Mouse (Mus musculus) megakaryocyte progenitor cell, adult 5-6 weeks (primary cell): ENCODE data around the gene Six5. TPM values are rescaled to one million over a fixed set of nuclear protein-coding genes. Genes with fewer than 3 reads are reported as not detected.

Experiments
- ATAC-seq: replicated peaks from 2 replicates; pipeline ENCODE4 v1.8.0; 2016; ENCODE audit warnings: mild to moderate bottlenecking, moderate TSS enrichment, inconsistent platforms; ENCODE audit not compliant: poor library complexity
- total RNA-seq, 2 experiments: library from RNA; stranded (forward) in 1 of 2; stranded (reverse) in 1 of 2; fragments of 157-497, 149-512 nt in 1 of 2; fragments of 200-1000 nt in 1 of 2; gene quantifications; 2 replicates each; pipeline versions ENCODE4 v1.2.3 to v1.2.4; 2015 to 2017

Gene Six5
- total RNA-seq, 2 experiments from 2014 or later, result 2.4 to 3.9 TPM

DNA sequence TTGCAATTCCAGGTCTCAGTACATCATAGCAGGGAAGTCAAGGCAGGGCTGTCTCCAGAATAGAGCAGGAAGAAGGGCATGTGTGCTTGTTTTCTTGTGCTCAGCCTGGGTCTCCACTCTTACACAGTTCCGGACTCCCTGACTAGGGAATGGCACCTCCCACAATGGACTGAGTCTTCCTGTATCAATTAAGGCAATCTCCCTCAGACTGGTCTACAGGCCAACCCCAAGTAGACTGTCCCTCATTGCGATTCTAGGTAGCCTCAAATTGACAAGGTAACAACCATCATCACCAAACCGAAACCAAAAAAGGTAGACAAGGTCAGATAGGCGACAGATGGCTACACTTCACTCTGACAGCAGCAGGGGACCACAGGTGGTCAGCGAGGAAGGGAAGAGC lies 19.2 kb upstream of the Six5 start:
- ATAC-seq, result no peak

DNA sequence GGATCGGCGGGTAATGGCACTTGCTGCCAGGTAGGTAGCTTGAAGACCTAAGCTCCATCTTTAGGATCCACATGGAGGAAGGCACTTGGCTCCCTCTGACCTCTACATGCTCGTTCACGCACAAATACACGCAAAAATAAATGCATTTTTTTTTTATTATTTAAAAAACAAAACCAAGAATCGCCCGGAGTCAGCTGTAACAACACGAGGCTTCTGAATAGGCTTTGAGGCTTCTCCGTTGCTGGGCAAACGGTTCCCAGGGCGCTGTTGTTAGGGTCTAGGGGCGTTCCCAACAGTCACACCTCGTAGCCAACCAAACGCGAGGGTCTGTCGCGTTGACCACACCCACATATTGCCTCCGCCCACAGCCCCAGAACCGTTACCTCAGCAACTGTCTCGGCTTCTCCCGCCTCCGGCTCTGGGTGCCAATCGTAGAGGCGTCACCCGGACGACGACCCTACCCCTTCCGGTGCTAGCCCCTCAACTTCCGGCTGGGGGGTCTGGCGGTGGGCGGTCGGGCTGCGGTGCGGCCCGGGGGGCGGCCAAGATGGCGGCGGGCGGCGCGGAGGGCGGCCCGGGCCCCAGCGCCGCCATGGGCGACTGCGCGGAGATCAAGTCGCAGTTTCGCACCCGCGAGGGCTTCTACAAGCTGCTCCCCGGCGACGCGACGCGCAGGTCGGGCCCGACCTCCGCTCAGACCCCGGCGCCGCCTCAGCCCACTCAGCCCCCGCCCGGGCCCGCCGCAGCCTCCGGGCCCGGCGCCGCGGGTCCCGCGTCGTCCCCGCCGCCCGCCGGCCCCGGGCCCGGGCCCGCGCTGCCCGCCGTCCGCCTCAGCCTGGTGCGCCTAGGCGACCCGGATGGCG lies 18.4 kb upstream of the Six5 start, which contains the start of gene Dmwd:
Gene Dmwd (plus strand): TSS at position 505 of the 863 bp plus-strand sequence.
- ATAC-seq, result peak; percentile 86

DNA sequence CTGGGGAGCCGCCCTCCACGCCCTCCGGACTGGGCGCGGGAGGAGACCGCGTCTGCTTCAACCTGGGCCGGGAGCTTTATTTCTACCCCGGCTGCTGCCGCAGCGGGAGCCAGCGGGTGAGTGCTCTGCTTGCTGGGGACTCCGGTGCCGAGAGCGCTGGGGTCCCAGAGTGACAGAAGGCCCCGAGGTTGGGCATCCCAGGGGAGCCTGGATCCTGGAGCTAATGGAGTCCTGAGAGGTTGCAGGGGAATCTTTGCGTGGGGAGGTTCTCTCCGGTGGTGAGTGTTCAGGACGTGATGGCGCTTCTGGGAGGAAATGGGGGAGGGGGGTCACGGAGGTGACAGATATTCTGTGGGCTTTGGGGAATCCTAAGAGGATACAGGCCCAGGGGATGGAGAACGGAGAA lies 17.8 kb upstream of the Six5 start:
- no peak for ATAC-seq

DNA sequence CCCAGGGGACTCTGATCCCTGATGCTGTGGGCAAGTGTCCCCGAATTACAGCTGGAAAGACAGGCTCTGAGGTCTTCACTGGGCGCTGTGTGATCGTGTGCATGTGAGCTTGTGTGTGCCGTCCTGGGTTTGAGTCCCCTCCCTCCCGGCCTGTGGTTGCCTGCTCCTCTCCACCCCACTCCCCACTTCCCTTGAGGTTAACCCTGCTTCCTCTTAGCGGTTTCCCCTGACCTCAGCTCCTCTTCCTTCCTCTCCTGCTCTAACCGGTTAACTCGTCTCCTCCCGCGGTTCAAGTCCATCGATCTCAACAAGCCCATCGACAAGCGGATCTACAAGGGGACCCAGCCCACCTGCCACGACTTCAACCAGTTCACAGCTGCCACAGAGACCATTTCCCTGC lies 16.6 kb upstream of the Six5 start:
- ATAC-seq, result peak; percentile 71

DNA sequence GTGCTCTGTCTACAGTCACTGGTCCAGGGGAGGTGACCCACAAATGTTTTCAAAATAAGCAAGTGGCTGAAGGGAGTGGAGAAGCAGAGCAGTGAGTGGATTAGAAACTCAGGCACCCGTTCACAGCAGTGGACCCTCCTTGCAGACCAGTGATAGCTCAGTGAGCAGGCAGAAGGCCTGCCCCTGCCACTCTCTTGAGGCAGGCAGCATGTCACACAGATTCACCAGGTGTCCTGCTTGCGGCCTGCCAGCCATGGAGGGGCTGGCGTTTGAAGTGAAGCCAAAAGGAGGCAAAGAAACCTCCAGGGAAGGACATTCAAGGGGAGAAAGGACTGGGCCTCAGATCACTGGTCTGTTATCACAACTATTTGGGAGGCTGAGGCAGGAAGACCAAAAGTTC lies 15.7 kb upstream of the Six5 start:
- no peak for ATAC-seq

DNA sequence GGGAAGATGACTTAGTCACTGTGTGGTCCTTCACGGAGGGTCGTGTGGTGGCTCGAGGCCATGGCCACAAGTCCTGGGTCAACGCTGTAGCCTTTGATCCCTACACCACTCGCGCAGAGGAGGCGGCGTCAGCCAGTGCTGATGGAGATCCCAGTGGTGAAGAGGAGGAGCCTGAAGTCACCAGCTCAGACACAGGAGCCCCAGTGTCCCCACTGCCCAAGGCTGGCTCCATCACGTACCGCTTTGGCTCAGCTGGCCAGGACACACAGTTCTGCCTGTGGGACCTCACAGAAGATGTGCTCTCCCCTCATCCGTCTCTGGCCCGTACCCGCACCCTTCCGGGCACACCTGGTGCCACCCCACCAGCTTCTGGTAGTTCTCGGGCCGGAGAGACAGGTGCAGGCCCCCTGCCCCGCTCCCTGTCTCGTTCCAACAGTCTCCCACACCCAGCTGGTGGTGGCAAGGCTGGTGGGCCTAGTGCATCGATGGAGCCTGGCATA lies 13.9 kb upstream of the Six5 start:
- no peak for ATAC-seq

DNA sequence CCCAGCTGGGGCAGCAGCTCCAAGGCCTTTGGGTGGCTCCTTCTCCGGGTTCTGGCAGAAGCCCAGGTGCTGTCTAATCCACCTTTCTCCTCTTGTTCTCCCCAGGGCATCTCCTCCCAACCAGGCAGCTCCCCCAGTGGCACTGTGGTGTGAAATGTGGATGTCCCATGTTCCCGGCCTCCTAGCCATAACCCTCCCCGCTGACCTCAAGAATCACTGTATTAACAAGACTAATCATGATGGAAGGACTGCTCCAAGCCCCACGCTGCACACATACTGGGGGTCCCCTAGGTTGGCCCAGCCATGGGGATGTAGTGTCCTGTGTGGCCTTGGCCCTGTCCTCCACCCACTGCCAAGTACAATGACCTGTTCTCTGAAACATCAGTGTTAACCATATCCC lies 12.2 kb upstream of the Six5 start:
- no peak for ATAC-seq

DNA sequence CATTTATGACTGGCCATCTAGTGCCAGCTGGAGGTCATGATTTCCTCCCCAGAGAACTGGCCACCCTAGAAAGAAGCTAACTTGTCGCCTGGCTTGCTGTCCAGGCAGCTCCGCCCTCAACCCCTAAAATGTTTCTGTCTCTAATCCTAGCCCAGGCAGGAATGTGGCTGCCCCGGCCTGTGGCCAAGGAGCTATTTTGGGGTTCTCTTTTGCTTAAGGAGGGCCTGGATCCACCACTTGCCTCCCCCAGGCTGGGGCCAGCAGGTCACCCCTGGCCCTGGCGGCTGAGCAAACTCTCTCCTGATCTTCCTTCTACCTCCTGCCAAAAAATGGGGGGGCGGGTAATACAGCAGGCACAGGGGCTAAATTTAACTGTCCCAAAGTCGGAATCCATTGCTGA lies 11.3 kb upstream of the Six5 start:
- no peak for ATAC-seq

DNA sequence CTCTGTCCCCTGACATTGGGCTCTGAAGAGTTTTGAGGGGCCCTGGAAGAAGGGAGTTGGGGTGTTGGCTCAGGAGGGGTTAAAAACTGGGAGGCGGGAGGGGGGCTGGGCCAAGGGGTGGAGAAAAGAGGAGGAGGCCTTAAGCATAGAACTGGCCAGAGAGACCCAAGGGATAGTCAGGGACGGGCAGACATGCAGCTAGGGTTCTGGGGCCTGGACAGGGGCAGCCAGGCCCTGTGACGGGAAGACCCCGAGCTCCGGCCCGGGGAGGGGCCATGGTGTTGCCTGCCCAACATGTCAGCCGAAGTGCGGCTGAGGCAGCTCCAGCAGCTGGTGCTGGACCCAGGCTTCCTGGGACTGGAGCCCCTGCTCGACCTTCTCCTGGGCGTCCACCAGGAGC lies 10.7 kb upstream of the Six5 start, which contains the start of gene Dmpk:
Gene Dmpk (plus strand): TSS at position 149 of the 400 bp plus-strand sequence.
- no peak for ATAC-seq

DNA sequence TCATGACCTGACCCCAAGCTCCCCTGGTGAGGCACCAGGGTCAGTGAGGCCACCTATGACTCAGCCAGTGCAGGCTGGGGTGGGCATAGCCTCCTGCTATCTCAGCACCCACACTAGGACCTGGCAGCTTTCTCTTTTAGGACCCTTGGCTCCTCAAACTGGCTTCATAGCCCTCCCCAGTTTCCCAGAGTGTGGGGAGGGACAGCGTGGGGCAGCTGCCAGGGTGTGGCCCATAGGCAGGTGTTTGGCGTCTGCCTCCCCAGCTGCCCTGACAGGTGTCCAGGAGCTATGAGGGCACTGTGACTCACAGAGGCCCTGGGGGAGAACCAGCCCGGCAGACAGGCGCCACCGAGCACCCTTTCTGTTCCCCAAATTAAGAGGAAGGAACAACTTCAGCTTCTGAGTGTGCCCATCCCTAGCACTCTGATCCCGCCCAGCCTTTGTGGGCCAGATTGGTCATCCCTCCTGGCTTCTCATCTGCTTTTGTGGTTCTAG lies 10.1 kb upstream of the Six5 start:
- ATAC-seq, result peak; percentile 62

DNA sequence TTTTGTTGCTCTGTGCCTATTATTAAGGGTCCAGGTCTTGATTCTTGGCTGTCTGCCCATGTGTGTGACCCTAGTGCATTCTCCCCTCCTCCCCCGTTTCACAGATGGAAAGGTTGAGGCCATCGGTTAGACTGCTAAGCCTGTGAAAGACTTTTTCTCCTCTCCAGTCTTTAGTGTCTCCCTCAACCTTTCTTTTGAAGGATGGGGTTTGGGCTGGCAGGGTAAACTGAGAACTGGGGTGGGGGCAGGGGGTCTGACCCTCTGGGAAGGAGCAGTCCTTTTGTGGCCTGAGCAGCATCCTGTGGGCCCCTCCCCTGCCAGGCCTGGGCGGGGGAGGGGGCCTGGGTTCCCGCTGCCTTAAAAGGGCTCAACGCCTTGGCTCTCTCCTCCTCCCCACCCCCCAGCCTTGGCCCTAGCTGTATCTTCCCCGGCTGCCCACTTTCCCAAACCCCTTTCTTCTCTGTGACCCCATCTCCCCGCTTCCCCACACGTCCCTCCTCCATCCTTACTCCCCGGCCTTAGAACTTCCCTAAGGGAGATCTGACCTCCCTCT lies 9.4 kb upstream of the Six5 start:
- no peak for ATAC-seq

DNA sequence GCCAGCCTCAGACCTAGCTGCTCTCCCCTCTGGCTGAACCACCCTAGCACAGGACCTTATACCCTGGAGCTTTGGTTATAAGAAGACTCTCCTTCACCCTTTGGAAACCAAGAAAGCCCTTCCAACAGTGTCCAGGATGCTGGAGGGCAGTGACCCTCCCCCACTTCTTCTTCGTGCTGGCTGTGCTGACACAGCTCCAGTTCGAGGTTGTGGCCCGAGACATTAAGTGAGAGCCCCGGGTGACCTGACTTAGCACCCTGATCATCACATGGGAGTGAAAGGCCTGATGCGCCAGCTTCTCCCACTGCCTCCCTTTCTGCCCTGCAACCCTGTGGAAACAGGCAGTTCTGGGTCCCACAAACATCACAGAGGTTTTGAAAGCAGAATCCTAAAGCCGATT lies 8.9 kb upstream of the Six5 start:
- ATAC-seq, result no peak

DNA sequence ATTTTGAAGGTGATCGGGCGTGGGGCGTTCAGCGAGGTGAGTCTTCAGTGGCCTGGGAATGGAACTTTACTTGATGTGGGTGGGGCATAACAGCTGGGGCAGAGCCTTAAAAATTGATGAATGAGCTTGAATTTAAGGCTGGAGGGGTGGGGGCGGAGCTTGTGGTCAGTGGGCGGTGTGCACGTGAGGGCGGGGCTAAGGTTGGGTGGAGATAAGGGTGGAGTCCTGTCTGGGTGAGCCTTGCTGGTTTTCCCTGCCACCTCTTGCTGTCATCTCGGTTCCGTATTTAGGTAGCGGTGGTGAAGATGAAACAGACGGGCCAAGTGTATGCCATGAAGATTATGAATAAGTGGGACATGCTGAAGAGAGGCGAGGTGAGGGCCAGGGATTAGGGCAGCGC lies 8.4 kb upstream of the Six5 start:
- ATAC-seq, result peak; percentile 79

DNA sequence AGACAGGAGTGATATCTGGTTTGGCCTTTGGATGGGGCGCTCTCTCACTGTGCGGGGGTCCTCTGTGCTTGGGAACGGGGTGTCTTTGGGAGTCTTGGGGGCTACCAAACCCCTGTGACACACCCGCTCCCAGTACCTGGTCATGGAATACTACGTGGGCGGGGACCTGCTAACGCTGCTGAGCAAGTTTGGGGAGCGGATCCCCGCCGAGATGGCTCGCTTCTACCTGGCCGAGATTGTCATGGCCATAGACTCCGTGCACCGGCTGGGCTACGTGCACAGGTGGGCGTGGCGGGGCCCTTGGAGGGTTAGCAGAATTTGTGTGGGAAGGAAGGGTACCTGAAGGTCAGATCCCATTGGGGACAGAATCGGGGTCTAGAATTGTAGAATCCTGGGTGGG lies 7.6 kb upstream of the Six5 start:
- ATAC-seq, result no peak

DNA sequence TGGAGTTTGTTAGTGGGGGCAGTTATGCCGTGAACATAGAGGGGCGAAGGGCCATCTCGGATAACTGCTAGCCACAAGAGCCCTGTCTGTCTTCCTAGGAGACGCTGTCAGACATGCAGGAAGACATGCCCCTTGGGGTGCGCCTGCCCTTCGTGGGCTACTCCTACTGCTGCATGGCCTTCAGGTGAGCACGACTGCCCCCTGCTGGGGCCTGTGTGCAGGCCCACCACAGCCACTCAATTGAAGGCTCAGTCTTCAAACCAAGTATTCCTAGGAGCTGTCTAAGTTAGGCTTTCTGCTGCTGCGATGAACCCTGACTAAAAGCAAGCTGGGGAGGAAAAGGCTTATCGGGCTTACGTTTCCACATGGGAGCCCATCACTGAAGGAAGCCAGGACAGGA lies 5.6 kb upstream of the Six5 start:
- ATAC-seq, result peak; percentile 38

DNA sequence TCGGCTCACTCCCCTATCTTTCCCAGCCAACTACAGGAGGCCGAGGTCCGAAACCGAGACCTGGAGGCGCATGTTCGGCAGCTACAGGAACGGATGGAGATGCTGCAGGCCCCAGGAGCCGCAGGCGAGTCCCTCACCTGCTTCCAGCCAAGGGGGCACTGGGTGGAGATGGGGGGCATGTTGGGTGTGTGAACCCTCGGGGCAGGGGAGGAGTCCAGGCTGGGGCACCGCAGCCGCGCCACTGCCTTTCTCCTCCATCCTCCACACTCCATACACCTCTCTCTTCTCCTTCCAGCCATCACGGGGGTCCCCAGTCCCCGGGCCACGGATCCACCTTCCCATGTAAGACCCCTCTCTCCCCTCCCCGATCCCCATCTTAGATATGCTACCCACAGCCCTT lies 2.5 kb upstream of the Six5 start:
- ATAC-seq, result no peak

DNA sequence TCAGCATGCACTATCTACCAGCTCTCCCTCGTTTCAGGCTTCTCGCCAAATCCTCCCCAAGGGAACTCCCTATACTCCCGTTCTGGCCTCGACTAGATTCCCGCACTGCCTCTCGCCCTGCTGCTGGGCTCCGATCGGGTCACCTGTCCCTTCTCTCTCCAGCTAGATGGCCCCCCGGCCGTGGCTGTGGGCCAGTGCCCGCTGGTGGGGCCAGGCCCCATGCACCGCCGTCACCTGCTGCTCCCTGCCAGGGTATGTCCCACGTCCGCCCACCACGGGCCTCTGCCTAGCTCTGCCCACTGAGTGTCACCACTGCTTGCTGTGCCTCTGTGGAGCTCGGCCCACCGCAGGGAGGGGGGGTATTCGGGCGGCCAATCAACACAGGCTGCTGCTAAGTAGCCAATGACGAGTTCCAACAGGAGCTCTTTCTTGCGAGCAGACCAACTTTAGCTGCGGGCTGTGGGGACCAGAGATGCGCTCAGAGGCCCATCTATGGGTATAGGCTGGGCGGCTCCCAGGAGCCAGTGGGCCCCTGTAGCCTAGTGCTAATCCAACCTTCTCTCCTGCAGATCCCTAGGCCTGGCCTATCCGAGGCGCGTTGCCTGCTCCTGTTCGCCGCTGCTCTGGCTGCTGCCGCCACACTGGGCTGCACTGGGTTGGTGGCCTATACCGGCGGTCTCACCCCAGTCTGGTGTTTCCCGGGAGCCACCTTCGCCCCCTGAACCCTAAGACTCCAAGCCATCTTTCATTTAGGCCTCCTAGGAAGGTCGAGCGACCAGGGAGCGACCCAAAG lies 1.8 kb upstream of the Six5 start:
- ATAC-seq, result 0 out of 2 replicates have a peak, but pooled peaks have one; percentile 3

DNA sequence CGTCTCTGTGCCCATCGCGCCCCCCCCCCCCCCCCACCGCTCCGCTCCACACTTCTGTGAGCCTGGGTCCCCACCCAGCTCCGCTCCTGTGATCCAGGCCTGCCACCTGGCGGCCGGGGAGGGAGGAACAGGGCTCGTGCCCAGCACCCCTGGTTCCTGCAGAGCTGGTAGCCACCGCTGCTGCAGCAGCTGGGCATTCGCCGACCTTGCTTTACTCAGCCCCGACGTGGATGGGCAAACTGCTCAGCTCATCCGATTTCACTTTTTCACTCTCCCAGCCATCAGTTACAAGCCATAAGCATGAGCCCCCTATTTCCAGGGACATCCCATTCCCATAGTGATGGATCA lies 1.2 kb upstream of the Six5 start:
- ATAC-seq, result peak; percentile 63

DNA sequence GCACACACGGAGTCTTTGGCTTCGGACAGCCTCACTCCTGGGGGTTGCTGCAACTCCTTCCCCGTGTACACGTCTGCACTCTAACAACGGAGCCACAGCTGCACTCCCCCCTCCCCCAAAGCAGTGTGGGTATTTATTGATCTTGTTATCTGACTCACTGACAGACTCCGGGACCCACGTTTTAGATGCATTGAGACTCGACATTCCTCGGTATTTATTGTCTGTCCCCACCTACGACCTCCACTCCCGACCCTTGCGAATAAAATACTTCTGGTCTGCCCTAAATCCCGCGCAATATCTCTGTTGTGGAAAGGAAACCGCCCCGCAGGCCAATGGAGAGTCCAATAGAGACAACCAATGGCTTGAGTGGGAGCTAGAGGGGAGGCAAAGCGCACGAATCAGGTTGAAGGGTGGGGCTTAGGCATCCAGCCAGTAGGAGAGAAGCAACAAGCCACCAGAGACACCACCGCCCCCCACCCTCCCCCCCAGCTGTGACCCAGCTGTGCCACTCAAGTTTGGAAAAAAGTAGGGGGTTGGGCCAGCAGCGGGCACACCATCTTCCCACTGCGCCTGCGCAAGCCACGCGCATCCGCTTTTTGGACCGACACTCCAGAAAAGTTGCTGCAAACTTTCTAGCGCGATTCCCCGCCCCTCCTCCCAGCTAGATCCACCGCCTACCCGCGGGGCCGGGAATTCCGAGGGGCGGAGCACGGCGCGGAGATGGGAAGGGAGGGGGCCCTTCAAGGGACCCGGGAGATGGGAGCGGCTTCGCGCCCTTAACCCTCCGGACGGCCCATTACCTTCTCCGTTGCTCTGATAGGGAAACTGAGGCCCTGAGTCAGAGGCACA lies 633 bp upstream of the Six5 start:
- peak; percentile 70 for ATAC-seq
